Mouse (Mus musculus) fat pad, adult 2 months (tissue): ENCODE data around the gene Usp48.

Experiments
- DNase-seq: peaks from one replicate; pipeline ENCODE4 v3.0.0-alpha.2; 2011; ENCODE audit warnings: low read depth, low spot score; ENCODE audit errors: extremely low read depth

The Usp48 gene

DNA sequence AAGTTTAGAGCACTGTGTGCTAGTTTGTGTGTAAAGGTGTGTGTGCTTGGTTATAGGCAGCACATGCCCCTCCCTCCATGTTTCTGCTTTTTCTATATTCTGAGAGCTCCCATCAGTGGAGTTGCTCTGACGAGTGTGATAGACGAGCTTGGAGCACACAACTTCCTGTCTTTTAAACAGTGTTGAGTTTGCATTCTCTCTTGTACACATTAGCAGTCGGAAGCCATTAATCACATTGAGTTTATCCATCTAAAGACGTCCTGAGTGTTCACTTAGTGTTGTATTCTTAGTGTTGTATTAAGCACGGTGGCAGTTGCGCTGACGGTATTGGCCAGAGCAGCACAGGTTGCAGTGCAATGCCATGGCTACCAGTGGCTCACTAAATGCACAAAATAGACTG, 15.7 kb downstream of the Usp48 start:
- no peak for DNase-seq

DNA sequence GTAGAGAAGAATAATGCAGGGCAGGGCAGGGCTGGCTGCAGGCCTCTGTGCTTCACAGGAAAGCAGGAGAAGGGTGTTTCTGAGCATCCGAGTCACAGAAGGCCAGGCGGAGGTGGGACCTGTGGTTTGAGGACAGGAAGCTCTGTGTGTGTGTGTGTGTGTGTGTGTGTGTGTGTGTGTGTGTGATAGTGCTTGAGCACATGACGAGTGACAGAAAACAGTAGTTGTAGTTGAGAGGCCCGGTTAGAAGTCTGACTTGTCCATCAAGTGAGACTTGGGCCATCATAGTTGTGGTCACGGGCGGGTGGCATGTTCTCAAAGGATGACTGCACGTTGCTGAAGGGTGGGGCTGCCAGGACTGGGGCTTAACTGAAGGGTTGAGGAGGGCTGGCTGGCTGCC, 16.1 kb downstream of the Usp48 start:
- DNase-seq: no peak

- DNase-seq: no peak
These were observed 16.7 kb downstream of the Usp48 start for GRCm38 (mm10) chr4:137610256-137610655.

DNA sequence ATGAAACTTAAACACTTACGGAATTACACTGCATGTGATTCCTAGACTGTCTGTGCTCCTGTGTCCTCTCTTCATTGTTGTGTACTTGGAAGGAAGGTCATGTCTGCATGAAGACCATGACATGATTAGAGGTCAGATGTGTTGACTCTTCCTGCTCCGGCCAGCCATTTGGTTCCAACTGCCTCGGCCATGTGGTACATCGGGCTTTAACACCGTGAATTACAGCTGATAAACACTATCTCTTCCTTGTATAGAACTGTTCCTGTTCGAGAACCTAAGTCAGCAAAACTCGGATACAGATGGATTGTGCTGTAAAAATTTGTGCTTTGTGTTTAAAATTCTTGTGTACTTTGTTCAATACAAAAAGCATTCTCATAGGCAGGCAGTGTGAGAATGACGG, 29.3 kb downstream of the Usp48 start:
- no peak for DNase-seq

DNA sequence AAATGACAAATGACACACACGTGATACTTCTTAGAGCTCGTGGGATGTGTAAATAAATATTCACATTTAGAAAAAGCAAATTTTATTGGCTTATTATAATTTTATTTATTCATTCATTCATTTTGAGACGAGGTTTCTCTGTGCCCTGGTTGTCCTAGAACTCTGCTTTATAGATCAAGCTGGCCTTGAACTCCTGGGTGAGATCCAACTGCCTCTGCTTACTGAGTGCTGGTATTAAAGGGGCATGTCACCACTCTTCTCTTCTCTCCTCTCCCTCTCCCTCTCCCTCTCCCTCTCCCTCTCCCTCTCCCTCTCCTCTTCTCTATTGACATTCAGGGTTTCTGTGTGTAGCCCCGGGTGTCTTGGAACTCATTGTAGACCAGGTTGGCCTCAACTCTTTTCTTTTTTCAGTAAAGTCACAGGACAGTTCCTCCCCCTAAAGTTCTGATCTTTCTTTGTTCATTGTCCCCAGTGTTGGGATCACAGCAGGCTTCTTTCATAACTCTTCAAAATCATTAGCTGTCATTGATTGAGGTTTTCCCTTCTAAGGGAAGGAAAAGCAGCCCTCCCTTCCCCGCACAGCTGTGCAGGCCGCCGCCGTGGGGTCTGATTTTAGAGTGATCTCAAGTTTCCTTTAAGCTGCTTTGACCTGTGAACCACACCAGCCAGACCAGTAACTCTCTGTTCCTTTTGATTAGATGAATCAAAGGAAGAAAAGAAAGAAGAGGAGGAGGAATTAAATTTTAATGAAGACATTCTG, 34.1 kb downstream of the Usp48 start:
- no peak for DNase-seq

GRCm38 (mm10) chr4:137628400-137628799, 34.8 kb downstream of the Usp48 start:
- no peak for DNase-seq

DNA sequence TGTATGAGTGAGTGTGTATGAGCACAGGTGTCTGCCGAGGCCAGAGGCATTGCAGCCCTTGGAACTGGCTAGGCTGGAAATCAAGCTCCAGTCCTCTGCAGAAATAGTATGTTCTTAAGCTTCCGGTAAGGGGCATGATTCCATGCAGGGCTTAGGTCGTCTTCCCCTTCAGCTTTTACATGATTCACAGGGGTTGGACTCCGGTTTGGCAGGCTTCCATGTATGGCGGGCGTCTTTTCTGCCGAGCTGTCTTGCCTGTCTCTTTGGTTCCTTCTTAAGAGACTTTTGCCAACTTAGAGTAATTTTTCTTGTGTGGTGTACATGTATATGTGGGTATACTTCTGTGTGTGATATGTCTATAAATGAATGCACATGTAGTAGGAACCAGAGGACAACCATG, 35.8 kb downstream of the Usp48 start:
- no peak for DNase-seq

DNA sequence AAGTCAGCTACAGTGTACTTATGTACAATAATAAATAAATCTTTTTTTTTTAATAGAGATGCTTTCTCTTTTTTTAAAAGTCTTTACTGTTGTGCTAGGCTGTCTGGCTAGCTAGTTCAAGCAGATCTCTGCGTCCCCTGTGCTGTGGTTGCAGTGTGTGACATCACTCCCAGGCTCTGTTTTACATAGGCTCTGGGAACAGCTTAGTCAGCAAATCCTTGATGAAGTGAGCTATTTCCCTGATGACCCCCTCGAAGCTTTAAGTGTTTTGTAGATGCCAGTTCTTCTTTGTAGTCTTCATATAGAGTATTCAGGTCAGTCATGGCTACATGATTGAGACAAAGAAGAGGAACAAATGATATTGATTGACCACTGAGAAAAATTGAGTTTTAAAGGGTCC, 36.6 kb downstream of the Usp48 start:
- DNase-seq: no peak

GRCm38 (mm10) chr4:137631596-137631995, 38.0 kb downstream of the Usp48 start:
- DNase-seq: no peak

GRCm38 (mm10) chr4:137633394-137633793, 39.8 kb downstream of the Usp48 start:
- no peak for DNase-seq

DNA sequence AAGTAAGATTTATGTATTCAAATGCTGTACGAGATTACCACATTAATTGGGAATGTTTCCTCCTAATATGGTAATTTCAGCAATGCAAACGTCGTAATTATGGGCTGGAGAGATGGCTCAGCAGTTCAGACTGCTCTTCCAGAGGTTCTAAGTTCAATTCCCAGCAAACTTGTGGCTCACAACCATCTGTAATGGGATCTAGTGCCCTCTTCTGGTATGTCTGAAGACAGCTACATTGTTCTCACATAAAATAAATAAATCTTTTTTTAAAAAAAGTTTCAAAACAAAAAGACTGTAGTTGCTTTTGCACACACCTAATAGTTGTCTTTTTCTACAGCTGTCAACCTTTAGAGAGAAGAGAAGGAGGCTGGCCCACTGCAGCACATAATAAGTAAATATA, 43.0 kb downstream of the Usp48 start:
- no peak for DNase-seq

DNA sequence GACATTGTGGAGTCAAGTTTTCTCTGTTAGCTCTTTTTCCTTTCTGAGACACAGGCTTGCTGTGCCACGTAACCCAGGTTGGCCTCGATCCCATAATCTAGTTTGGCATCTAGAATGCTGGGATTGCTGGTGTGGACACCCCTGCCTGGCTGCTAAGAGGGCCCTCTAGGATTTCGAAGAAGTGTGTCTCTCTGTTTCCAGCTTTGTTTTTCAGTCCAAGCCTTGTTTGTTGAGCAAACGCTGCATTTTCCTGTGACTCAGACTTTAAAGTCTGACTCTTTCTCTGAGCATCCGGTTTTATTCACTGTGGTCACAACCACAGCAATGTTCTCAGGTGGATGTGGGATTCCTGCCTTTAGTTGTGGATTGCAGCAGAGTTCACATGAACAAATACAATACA, 48.0 kb downstream of the Usp48 start:
- DNase-seq: no peak

- no peak for DNase-seq
These were observed 48.5 kb downstream of the Usp48 start for GRCm38 (mm10) chr4:137642101-137642500.

DNA sequence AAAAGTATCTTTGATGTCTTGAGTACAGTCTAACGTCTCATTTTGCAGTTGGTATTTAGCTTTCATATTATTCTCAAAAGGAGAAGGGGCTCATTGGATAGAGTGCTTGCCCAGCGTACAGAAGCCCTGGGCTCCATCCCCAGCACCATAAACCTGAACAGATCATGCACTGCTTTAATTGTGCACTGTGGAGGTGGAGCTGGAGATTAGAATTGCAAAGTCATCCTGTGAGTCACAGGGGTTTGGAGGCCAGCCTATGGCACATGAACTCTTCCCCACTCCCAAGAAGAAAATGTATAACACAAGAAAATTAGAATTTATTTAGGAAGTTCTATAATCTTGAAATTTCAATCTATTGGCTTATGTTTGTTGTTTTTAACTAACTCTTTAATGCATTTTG, 49.9 kb downstream of the Usp48 start:
- no peak for DNase-seq

DNA sequence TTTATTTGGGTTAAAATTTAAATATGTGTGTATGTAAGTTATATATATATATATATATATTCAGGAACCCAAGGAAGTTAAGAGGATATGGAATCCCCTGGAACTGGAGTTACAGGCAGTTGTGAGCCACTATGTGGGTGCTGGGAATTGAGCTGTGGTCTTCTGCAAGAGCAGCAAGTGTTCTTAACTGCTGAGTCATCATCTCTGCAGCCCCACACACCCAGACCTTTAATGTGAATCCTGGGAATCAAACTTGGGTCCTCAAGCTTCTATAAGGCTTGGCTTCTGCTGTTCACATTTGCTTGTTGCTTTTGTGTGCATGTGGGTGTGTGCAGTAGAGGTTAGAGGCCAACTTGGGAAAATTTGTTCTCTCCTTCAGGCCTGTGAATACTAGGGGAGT, 52.7 kb downstream of the Usp48 start:
- no peak for DNase-seq

DNA sequence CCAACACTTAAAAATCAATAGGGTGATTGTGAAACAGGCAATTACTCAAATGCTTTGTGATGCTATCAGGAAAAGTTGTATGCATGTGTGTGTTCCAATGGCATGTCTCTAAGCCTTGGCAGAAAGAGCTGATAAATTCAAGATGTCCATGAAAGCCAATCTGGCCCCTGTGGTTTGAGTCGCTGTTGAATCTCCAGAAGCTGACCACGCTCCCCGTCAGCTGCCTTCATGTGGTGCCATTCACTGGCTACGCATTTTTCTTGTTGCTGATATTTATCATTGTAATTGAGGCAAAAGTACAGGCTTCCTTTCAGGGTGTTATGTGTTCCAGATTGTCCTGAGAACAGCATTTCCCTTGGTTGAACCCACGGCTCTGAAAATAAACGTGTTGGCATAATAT, 54.1 kb downstream of the Usp48 start:
- DNase-seq: no peak

DNA sequence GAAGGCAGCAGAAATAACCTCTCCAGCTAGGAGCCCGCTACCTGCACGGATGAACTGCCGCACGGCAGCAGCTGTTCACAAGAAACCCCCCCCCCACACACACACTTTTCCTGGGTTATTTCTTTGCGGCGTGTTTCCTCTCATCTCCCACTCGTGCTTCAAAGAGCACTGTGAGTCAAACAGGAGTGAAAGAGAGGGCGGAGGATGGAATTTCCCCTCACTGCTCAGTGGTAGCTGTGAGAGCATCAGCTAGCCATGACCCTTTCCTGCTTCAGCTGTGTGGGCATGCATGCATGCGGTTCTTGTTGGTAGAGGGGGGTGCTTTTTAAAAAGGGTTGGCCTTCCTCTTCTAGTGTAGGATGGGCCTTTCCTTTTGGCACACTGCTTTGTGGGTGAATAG, 54.7 kb downstream of the Usp48 start:
- no peak for DNase-seq

GRCm38 (mm10) chr4:137650912-137651311, 57.4 kb downstream of the Usp48 start:
- DNase-seq: no peak

GRCm38 (mm10) chr4:137652835-137653346, 59.3 kb downstream of the Usp48 start:
- DNase-seq: no peak

DNA sequence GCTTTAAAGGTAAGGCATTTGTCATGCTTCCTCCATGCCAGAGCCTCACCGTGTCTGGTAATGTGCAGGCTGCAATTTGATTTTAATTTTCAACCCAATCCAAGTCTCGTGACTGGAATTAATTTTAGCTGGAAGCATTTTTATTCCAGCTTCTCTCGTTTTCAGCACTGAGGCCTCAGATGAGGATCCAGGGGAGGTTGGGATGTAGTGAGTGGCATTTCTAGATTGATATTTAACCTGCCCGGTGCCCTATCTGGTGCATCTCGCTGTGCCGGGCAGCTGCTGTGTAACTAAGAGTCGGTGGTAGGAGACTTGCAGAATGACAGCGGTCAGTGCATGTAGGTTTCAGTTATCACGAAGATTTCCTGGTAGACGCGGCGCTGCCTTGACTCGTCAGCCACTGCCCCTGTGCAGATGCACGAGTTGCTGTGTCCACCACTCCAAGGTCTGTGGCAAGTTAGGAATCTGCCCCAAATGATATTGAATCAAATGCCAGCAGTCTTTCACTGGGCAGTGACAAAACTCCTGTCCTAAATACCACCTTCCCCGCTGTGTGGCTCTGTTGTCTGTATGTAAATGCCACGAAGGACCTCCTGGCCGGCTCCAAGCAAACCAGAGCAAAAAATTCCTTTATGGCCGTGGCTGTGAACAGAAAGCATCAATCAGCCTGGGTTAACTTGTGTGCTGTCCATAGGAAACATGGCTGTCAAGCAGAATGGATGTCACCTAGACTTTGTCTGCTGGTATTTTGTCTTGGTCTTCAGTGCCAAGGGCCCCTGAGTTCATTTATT, 61.9 kb downstream of the Usp48 start:
- no peak for DNase-seq

DNA sequence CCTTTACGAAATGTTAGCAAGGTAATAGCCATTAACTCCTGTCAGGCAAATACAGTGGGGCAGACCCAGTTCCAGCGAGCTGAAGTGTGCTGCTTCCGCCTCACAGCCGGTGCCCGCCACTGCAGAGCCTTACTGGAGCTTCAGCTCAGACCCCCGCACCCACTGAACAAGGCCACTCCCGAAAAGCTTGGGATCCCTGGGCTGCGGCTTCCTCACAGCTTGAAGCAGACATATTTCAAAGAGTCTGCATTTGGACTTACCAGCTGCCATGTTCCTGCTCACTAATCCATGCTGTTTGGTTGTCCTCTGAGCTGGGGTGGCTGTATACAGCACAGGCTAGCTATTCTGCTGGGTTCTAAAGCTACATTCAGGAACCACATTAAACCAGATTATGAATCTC, 64.1 kb downstream of the Usp48 start:
- no peak for DNase-seq

DNA sequence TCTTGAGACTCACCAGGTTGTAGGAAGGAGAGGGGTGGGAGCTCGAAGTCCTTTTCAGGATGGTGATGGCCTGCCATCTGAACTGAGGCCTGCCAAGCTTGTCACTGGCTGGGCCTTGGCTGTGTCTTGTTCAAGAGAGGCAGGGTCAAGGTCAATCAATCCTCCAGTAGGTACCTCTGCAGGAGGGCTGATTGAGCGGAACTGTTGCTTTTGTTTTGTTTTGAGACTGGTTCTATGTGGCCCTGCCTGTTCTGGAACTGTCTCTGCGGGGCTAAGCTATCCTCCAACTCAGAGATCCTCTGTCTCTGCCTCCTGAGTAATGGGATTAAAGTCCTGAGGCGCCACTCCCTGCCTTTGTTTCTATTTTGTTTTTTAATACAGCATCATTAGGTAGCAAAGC, 66.0 kb downstream of the Usp48 start:
- DNase-seq: no peak
